Comparison of ENCODE assay signal across 8 mouse cellular contexts in genomic region chr3:130689630-130690029, GRCm38 (mm10). TPM values are rescaled to one million over a fixed set of nuclear protein-coding genes. Genes with fewer than 3 reads are reported as not detected.
DNase-seq lines count a peak whose midpoint lies in the region; ATAC-seq and TF ChIP-seq lines count a peak whose summit lies in the region.

No protein-coding gene starts in this region.

- H3K9me3 ChIP-seq in heart, embryonic 10.5 days = no peaks in the 10 kb centered on the region
- H3K9me3 ChIP-seq in liver, embryonic 16.5 days (replicated peaks; ENCODE audit: control insufficient read depth, low read length) = no peaks in the 10 kb centered on the region
- H3K9me3 ChIP-seq in neural tube, embryonic 15.5 days (replicated peaks) = no peaks in the 10 kb centered on the region

- no peaks in the 10 kb centered on the region for H3K27me3 ChIP-seq in C2C12 (ENCODE audit: control insufficient read depth, insufficient read depth, insufficient read length)
- H3K27me3 ChIP-seq in heart, embryonic 10.5 days (ENCODE audit: insufficient read depth, poor library complexity, severe bottlenecking) = 0 out of 2 replicates have a peak, but pooled peaks cover 4% of the 10 kb centered on the region
- H3K27me3 ChIP-seq in liver, embryonic 16.5 days (ENCODE audit: control insufficient read depth, insufficient read depth, low read depth, low read length) = no peaks in the 10 kb centered on the region
- H3K27me3 ChIP-seq in neural tube, embryonic 15.5 days (replicated peaks) = no peaks in the 10 kb centered on the region

- H3K9ac ChIP-seq in liver, embryonic 16.5 days (ENCODE audit: low read depth, low read length) = no peak overlapping the region
- H3K9ac ChIP-seq in neural tube, embryonic 15.5 days (replicated peaks) = no peak overlapping the region

- peak; percentile 76 for DNase-seq in adrenal gland, adult 2 months
- peak; percentile 74 for DNase-seq in embryo, embryonic 9.5 days (ENCODE audit: extremely low spot score)
- DNase-seq in heart, embryonic 10.5 days (ENCODE audit: low spot score) = peak; percentile 85
- DNase-seq in layer of hippocampus, adult 11-12 months (ENCODE audit: low spot score) = peak; percentile 89
- DNase-seq in testis, postnatal 14 days (ENCODE audit: low spot score) = peak; percentile 73

- peak; percentile 62 for TF ChIP-seq CTCF in C2C12 (IDR thresholded peaks at IDR 0.05; ENCODE audit: control insufficient read depth, insufficient read depth, insufficient read length)

- no peaks in the 10 kb centered on the region for H3K79me2 ChIP-seq in C2C12 (ENCODE audit: control insufficient read depth, insufficient read depth)

- H3K4me3 ChIP-seq in C2C12 (ENCODE audit: insufficient read depth, poor library complexity, severe bottlenecking) = no peak overlapping the region
- H3K4me3 ChIP-seq in heart, embryonic 10.5 days = no peak overlapping the region
- H3K4me3 ChIP-seq in liver, embryonic 16.5 days (ENCODE audit: low read depth, low read length) = no peak overlapping the region
- no peak overlapping the region for H3K4me3 ChIP-seq in neural tube, embryonic 15.5 days (replicated peaks)

- 26% methylated on average over 12 of the region's 12 CpGs for WGBS in heart, embryonic 10.5 days
- 18% methylated on average over 12 of the region's 12 CpGs for WGBS in liver, embryonic 16.5 days (ENCODE audit: insufficient replicate concordance)
- 9% methylated on average over 12 of the region's 12 CpGs for WGBS in neural tube, embryonic 15.5 days

- peaks cover 11% of the 10 kb centered on the region for H3K4me1 ChIP-seq in heart, embryonic 10.5 days
- peaks cover 16% of the 10 kb centered on the region for H3K4me1 ChIP-seq in liver, embryonic 16.5 days (ENCODE audit: control insufficient read depth, low read depth, low read length)
- peaks cover 10% of the 10 kb centered on the region for H3K4me1 ChIP-seq in neural tube, embryonic 15.5 days

- no peak overlapping the region for H3K4me2 ChIP-seq in liver, embryonic 16.5 days (ENCODE audit: low read depth, low read length)
- H3K4me2 ChIP-seq in neural tube, embryonic 15.5 days = peak overlapping the region; percentile 41

- H3K36me3 ChIP-seq in C2C12 (ENCODE audit: control insufficient read depth, insufficient read depth) = no peaks in the 10 kb centered on the region
- H3K36me3 ChIP-seq in heart, embryonic 10.5 days = peaks cover 2% of the 10 kb centered on the region
- H3K36me3 ChIP-seq in liver, embryonic 16.5 days (ENCODE audit: control insufficient read depth, insufficient read depth) = peaks cover under 1% of the 10 kb centered on the region
- H3K36me3 ChIP-seq in neural tube, embryonic 15.5 days = peaks cover 1% of the 10 kb centered on the region; the same call in 1 of the 2 replicates

- no peak overlapping the region for H3ac ChIP-seq in C2C12 (ENCODE audit: control insufficient read depth, insufficient read length, low read depth)

- no peak overlapping the region for H3K27ac ChIP-seq in heart, embryonic 10.5 days
- H3K27ac ChIP-seq in liver, embryonic 16.5 days (ENCODE audit: low read length) = no peak overlapping the region
- H3K27ac ChIP-seq in neural tube, embryonic 15.5 days (replicated peaks) = no peak overlapping the region

- ATAC-seq in liver, embryonic 16.5 days (ENCODE audit: low read depth) = peak; percentile 19; the same call in 1 of the 2 replicates
- ATAC-seq in neural tube, embryonic 15.5 days (ENCODE audit: low FRiP score) = peak; percentile 77

- H3K79me3 ChIP-seq in C2C12 (ENCODE audit: low read depth) = no peaks in the 10 kb centered on the region

TF ChIP-seq in C2C12, 6 proteins besides CTCF, POLR2A, EP300 and RAD21:
- TF ChIP-seq MYOG (IDR thresholded peaks at IDR 0.05; ENCODE audit: control insufficient read depth, extremely low read depth, insufficient read length) = no peak
- TF ChIP-seq MAX (IDR thresholded peaks at IDR 0.05) = no peak
- TF ChIP-seq MYOD1 (IDR thresholded peaks at IDR 0.05; ENCODE audit: control insufficient read depth, insufficient read length, low read depth) = no peak
- no peak for TF ChIP-seq CEBPB (IDR thresholded peaks at IDR 0.05; ENCODE audit: low read depth)
- no peak for TF ChIP-seq USF1 (IDR thresholded peaks at IDR 0.05; ENCODE audit: low read depth)
TF ChIP-seq in C2C12: peak in this region for 0.

RNA-seq across cellular contexts. Expression of gene Ostc, which starts 19.6 kb away (rescaled TPM):
- 198 TPM for polyA plus RNA-seq in C2C12 (2012; fragmentation: generic; extraction: Trizol)
- 100 to 1,000 TPM in 1 of 2 experiments, 10 to 100 TPM in 1; 85.9 to 121 TPM for total RNA-seq in adrenal gland, adult 2 months (2021)
- polyA plus RNA-seq in adrenal gland, adult 2 months (2012; rRNA removed) = 12.9 and 13.3 TPM in 2 replicates
- 295 and 342 TPM in 2 replicates for polyA plus RNA-seq in heart, embryonic 10.5 days (2016; fragmentation: Nextera tagmentation; extraction: Ambion mirVana)
- 224 and 229 TPM in 2 replicates for polyA plus RNA-seq in liver, embryonic 16.5 days (2015; fragmentation: Nextera tagmentation; extraction: Ambion mirVana)
- 205 and 226 TPM in 2 replicates for polyA plus RNA-seq in neural tube, embryonic 15.5 days (2015; fragmentation: Nextera tagmentation; extraction: Ambion mirVana)

RNA-seq across cellular contexts. Expression of gene Rpl34, which starts 40.6 kb away (rescaled TPM):
- 2,364 TPM for polyA plus RNA-seq in C2C12 (2012; fragmentation: generic; extraction: Trizol)
- 100 to 1,000 TPM; 621 to 725 TPM for total RNA-seq in adrenal gland, adult 2 months (2021)
- polyA plus RNA-seq in adrenal gland, adult 2 months (2012; rRNA removed) = 235 and 259 TPM in 2 replicates
- 658 and 756 TPM in 2 replicates for polyA plus RNA-seq in heart, embryonic 10.5 days (2016; fragmentation: Nextera tagmentation; extraction: Ambion mirVana)
- polyA plus RNA-seq in liver, embryonic 16.5 days (2015; fragmentation: Nextera tagmentation; extraction: Ambion mirVana) = 445 and 513 TPM in 2 replicates
- 541 and 582 TPM in 2 replicates for polyA plus RNA-seq in neural tube, embryonic 15.5 days (2015; fragmentation: Nextera tagmentation; extraction: Ambion mirVana)

Comparison
In these comparisons a context has a peak if more than half of its experiments do, and no peak if none do; other contexts are left out.
1. RNA of gene Ostc, which starts 19.6 kb away (polyA plus RNA-seq): 295 to 342 TPM in heart, embryonic 10.5 days, 224 to 229 TPM in liver, embryonic 16.5 days, 205 to 226 TPM in neural tube, embryonic 15.5 days and 198 TPM in C2C12 (single experiment); 12.9 to 13.3 TPM in adrenal gland, adult 2 months; every median in the first group is over 10 times any median in the second.
2. Peak in every context shown above with its lines, with median percentiles within 50 percentile points of each other: DNase-seq.